Mouse (Mus musculus): Measurements from ENCODE around the gene Foxred2.

Foxred2 gene

DNA sequence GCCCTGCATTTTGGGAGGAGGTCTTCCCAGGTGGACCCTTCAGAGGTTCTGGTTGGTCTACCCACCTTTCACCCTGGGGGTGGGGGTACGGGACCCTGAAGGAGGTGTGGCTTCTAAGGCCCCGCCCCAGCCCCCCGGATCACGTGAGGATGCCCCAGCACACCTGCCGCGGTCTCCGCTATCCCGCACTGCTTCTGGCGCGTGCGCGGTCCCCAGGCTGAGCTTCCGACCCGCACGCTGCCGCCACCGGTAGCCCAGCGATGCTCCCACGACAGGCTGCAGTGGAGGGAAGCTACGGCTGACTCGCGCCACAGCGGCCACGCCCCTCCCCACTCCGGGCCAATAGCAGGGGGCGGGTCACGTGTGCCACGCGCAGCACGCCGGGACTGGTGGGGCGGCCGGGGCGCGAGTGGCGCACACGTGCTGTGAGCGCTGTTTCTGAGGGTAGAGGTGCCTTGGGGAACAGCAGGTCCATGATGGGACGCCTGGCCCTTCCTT, at the start of gene Foxred2:
Foxred2 (minus strand) TSS at position 319 of the 498 bp plus-strand sequence.
- DNase-seq: peak; percentile 93

DNA sequence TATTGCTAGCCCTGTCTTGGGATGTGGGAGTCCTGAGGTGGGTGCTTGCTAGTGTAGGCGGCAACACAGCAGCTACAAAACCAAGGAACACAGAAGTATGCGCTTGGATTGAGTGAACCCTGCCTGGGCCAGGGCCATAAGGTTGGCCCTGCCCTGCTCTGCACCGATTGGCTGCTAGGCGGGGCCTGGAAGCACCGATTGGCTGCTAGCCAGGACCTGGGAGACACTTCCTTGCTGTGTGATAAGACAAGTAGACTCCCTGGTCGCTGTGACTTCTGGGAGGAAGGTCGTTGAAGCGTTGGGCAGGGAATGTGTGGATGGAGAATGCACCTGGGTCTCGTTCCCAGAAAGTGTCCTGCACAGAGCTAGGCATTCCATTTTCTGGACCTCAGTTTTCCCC, 47.4 kb upstream of the Foxred2 start:
- DNase-seq: peak; percentile 65 to 72

DNA sequence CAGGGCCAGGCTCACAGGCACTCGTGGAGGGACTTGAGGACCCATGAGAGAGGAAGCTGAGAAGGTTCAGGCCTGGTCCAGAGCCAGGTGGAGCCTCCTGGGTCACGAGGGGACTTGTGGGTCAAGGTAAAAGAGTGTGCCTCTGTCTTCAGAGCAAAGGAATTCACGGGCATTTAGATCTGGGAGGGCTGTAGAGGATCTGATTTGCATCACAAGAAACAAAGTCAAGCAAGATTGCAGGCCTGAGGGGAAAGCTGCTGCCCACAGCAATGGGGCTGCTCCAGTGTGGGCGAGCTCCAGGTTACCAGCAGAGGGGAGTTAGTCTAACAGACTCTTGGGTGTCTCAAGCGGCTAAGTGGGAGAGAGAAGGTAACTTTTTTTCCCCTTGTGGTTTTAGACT, 44.9 kb upstream of the Foxred2 start:
- no peak for DNase-seq

DNA sequence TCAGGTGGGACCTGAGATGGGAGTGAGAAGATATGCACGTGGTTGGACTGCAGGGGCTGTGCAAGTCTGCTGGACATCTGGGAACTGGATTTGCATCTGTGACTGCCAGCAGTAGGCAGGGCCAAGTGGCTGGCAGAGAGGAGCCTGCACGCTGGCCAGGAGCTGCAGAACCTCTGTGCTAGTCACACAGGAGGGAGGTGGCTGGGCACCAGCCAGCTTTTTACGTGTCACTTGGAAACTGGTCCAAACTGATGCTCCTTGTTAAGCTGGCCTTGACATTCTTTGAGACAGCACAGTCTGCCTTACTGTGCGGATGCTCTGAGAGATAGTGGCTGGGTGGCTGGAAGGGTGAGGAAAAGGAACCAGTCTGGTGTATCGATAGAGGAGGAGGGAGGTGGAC, 32.0 kb upstream of the Foxred2 start:
- peak; percentile 60 to 65 for DNase-seq

DNA sequence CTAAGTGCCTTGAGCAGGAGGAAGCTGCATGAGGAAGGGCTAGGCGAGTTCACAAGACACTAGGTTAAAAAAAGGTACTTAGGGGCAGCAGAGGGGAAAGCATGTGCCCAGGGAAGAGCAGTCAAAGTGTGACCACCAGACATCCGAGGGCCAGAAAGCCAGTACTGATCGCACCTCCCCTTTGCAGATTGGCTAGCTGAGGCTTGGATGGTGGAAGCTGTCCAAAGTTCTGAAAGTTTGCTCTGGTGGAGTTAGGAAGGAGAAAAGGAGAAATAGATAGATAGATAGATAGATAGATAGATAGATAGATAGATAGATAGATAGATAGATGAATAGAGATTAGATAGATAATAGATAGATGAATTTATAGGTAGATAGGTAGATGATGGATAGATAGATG, 26.9 kb upstream of the Foxred2 start:
- no peak for DNase-seq

DNA sequence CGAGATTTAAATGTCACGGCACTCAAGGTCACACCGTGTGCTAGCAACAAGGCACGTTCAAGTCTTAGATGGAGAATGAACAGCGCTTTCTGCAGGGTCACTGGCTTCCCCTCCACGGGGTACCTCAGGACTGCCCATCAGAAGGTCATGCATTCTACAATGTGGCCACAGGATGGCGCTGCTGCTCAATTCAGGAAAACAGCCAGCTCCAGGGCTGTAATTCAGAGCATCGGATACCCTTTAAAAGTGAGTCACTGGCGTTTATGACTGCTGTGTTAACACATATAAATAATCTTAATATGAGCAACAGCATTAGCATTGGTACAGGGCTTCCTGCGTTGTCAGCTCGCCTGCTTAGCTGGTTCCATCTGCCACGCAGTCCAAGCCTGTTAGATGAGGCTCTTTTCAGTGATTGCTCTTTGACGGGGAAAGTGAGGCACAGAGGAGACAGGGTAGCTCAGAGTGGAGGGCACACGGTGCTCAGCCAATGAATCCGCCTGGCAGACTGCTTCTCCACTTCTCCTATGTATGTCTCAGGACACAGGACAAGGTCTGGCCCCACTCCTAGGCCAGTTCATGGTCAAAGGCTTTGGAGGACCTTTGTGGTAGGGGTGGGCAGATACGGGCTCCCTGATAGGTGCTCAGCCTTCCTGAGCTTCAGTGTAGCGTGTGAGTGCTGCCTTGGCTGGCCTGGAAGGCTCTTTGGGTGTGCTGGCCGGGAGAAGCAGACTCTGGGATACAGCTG, 25.8 kb upstream of the Foxred2 start:
- peak; percentile 94 to 95 for DNase-seq

DNA sequence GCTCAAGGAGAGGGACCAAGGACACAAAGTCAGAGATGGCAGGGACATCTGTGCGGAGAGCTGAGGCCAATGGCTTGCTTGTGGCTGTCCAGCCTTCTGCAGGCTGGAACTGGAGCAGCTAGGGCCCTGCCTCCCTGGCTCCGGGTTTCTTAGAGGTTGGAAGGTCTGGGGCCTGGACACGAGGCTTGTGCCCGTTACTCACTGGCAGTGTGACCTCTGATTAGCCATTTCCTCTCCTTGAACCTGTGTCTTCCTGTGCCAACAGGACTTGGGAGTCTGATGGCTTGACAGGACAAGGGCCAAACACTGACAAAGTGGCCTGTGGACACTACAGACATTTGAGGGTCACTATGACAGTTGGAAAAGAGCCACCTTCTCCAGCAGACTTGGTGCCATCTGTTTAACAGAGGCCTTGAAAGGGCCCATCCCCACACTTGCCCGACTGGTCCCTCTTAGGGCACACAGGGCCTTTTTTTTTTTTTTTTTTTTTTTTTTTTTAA, 24.7 kb upstream of the Foxred2 start:
- DNase-seq: peak in 1 of 2 experiments; percentile 38

DNA sequence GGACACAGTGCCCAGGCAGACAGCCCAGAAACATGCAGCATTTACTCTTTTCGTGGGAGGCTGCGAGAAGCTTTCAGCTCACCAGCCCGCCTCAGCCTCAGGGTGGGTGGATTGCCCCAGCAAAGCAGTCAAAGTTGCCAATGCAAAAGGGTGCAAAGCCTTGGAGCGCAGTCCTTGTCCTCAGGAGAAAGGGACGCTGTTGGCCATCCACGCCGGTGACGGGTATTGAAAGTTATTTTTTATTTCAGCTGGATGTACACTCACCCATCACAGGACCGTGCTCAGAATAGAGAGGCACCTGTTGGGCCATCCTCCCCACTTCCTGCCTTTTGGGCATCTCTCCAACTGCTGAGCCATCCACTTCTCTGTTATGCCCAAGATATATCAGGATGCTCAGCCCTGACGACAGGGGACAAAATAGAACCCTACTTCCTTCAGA, 22.9 kb upstream of the Foxred2 start:
- no peak for DNase-seq

DNA sequence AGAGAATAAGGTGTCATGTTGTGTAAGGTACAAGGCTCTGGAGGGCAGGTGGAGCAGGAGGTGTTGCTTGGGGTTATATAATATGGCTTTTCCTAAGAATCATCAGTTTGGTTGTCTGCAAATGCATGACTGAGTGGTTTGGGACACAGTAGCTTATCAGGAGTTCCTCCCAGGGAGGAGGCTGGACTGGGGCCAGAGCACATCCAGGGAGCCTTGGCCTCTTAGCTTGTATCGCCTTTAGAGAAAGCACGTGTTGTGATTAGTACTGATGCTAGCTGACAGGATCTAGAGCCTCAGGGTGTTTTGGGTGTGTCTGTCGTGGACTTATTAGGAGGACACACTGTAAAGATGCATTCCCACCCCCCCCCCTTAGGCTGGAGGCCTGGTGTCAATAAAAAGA, 21.1 kb upstream of the Foxred2 start:
- no peak for DNase-seq

DNA sequence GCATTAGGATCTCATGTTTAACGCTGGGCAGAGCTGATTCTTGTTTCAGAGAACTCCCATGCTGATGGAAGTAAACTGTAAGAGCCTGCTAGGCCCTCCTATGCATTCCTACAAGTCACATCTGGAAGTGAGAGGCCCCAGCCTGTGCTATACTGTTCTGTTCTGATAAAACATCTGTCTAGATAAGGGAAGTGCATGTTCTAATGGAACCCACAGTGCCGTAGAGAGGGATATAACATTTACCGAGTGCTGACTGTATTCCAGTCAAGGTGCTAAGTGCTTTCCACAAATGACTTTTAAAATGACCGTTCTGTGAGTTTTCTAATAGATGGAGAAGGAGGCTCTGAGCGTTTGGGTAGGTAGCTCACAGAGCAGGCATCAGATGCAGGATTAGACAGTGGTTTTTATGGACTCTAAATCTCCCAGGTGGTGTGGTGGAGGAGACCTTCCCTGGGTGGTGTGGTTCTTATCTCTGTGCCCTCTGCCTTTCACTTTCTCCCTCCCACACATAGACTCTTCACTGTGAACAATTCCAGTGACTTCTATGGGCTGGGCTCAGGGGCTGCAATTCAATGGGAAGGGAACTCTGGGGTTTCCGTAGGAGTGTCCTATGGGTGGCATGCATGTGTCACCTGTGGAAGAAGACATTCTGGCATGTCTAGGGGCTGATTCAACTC, 17.8 kb upstream of the Foxred2 start:
- no peak for DNase-seq

DNA sequence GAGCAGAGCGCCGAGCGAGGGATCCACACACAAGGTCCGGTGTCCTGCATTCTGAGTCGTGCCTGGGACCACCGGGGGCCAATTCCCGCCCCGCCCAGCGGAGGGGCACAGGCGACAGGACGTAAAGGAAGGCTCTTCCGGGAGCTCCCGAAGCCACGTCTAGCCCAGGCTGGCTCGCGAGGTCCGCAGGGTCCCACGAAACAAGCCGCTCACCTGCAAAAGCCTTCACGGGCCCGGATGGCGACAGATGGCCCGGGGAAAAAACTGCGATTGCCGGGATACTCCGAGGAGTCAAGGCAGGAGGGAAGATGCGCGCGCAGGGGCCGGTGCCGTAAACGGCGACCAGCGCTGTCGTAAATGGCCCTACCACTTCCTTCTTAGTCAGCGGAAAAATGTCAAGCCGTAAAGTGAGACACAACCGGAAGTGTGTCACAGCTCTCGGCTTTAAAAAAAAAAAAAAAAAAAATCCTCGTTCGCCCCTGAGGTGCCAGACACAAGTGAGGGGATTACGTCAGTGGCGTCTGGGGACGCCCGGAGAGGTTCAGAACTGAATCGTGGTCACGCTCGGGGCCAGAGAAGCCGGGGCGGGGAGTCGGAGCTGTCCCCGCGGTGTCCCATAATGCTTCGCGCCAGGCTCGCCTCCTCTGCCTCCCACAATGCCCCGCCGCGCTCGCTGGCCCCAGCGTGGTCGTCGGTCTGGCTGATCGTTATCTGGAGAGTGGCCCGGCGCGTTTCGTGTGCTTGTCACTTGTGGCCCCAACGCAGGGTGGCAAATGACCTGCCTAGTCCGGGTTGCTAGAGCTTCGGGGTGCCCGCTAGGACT, 14.2 kb upstream of the Foxred2 start, which contains the start of gene Eif3d:
Eif3d (minus strand) TSS at position 344 of the 823 bp plus-strand sequence.
- peak; percentile 99 for DNase-seq

DNA sequence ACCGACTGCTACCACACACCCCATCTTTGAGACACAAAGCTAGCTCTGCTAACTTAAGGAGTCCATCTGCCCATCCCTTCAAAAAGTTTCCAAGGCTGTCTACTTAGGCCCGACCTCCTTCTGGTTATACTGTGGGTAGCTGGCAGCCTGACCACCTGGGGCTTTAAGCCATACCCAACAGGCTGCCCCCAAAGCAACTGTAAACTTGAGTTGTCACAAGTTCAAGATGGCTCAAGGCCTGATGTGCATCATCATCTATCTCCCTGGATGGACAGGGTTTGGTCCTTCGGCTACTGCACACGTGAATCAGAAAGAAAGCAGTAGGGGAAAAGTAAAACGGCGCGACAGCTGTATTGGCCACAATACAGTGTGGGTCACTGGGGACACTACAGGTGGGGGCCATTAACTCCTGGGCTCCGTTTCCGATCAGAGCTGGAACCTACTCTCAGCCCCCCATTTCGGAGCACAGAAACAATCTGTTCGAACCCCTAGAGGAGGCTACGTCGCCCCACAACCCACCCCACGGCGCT, 13.5 kb upstream of the Foxred2 start:
- no peak for DNase-seq

DNA sequence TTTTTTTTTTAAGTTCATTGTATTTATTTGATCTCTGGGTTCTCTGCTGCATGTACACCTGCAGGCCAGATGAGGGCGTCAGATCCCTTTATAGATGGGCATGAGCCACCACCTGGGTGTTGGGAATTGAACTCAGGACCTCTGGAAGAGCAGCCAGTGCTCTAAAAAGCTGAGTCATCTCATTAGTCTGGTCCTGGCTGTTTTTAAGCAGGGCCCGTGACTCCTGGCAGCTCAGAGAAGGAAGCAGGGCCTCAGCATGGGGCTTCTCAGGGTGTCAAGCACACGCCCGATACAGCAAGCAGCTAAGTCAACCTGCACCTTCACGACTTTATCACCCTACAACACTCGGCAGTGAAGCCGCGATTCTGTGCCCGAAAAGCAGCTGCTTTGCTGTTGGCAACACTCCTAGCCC, 8.6 kb upstream of the Foxred2 start:
- DNase-seq: no peak

DNA sequence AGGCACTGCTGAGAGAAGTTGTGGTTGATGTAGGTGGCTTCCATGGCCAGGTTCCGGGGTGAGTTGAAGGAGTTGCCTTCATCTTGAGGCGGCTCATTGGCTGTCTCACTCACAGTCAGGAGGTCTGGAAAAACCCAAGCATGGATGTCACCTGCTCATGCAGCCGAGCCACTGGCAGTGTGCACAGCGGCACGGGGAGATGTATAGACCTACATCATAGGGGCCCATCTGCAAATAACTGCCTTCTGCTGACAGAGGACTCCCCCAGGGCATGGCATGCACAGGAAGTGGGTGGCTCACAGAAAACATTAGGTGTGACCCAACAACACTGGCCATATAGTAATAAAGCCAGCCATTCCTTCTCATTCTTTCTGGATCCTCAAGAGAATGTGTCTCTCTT, 5.9 kb upstream of the Foxred2 start:
- no peak for DNase-seq

DNA sequence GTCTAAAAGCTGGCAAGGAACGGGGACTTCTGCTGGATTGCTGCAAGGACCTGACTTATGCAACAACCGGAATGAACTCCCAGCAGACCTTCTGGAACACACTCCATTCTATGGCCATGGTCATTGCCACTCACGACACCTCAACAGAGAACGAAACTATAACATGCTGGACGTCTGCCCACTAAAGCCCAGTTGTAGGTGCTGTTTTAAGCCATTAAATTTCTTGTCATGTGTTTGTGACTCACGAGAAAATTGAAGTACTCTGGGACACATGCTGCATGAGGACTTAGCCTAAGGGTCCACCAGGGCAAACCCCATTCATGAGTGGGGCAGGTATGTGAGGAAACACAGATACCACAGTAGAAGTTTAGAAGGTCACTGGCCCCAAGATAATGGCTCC, 4.2 kb upstream of the Foxred2 start:
- DNase-seq: no peak

DNA sequence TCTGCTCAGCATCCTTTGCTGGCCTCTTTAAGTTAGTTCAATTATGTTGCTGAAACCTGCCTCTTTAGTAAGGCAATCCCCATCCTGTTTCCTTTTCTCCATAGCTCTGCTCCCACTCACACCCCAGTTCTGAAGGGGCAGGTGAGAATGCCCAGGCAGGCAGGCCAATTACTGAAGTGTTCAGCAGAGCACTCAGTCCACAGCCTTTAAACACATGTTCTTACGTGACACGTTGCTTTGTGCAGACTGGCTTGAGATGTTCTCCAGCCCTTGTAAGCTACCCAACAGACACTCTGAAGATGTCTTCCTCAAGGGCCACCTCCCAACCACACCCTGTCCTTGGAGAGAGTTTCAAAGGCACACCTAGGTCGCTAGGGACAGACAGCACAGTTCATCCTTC, 1.5 kb upstream of the Foxred2 start:
- no peak for DNase-seq

DNA sequence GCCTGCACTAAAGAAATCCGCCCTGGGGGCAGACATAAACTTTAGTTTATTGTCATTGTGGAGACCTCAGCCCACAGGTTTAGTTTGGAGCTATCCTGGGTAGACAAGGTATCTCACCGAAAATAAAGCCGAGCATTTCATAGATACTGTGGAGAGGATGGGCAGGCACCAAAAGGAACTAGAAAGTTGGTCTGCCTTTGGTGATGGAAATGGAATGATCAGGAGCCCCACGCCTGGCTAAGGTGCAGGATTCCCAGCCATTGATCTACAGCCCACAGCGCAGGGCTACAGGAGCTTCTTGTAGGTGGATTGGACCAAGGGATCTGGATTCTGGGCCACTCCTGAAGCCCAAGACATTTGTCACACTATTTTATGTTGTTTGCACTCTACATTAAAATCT, 1.1 kb upstream of the Foxred2 start:
- no peak for DNase-seq

DNA sequence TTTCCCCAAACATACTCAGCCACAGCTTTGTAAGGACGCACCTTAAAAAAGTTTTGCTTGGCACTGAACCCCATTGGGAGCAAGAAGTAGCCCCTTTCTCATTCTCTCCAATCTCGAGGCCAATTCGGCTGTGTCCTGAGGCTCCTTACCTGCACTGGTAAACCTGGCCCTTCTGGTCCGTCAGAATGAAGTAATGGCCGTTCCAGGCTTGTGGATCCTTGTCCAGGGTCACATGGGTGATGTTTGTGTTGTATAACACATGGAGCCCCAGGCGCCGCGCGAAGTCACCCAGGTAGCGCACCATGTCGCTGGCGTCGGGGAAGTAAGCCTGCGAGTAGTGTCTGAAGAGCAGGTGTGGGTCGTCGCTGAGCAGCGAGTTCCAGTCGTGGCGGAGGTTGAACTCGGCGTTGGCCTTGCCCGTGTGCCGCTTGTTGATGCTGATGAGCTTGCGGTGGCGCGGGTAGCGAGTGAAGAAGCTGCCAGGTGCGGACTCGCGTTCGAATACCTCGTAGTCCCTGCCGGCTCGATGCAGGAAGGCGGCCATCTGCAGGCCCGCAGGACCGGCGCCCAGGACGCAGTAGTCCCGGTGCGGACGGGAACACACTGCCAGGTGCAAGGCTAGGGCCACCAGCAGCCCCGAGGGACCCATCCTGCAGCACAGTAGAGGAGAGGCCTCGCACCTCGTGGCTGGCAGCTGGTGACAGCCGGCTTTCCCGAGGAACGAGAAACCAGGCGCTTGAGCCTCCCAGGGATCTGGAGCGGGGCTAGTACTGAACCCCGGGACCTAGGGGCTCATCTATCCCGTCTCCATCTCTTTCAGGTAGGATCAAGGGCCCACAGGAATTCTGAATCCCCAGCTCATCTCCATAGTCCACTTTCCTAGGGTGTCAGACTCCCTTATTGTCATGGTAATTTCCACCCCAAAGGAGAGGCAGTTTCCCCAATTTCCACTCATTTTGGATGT, 800 bp downstream of the Foxred2 start:
- peak; percentile 64 to 68 for DNase-seq

DNA sequence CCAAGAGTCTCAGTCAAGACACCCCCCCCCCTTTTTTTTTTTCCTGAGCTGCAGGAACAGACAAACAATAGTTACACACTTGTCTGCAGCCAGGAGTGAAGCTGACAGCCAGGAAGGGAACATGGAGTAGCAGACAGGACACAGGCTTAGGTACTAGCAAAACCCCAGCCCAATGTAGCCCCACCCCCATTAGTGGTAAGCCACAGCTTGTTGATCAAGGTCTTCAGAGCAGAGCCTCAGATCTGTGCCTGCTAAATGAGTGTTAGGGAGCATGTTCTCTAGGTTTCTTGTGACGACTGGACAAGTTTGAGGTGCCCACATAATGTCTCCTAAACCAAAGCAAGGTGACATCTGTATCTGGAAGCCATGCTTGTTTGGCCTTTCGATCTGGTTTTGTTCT, 2.2 kb downstream of the Foxred2 start:
- no peak for DNase-seq

DNA sequence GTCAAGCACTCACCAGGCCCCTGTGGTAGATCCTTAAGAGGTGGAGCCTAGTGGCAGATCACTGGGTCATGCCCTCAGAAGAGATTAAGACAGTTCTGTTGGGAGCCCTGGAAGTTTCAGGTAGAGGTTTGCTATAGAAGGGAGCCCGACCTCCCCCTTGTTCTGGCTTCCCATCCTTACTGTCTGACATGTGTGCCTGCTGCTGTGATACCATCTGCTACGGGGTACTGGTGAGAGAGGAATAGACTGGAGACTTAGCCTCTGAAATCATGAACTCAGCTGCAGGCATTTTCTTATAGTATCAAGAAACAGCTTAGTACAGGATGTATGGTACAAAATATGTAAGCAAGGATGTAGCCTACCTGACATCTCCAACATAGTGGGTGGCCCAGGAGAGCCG, 3.6 kb downstream of the Foxred2 start:
- peak; percentile 65 to 78 for DNase-seq

DNA sequence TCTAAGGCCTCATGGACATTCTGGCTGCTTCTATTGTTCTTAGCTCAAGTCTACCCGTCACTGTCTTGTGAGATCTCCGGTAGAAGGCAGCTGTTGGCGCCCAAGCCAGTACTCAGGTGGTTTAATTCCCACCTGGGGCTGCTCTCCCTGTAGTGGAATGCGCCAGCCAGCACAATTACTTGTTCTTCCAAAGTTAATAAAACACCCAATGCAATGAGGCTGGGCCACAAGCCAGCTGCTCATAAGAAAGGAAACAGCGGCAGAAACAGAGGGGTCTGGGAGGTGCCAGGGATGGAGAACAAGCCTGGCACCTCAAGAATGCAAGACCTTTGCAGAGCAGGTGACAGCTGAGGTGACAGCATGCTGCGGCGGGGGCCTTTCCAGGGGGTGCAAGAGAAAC, 7.5 kb downstream of the Foxred2 start:
- DNase-seq: no peak

DNA sequence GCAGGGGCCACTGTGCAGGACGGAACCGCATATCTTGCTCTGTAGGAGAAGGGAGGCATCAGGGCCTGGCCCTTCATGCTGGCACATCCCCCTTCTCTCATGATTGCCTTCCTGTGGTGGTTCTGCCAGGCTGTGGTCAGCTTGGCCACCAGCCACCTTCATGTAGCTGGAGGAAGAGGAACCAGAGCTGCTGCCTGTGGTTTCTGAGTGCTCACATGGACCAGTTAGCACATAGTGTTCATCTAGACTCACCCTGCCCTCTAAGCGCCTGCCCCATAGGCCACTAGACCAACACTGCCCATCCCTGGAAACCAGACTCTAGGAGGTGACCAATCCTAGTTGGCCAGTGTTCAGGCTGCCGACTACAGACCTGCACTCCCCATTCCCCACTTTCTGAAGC, 10.8 kb downstream of the Foxred2 start:
- DNase-seq: no peak

Data from cerebellum, postnatal 14 days (tissue).